Mouse (Mus musculus): ENCODE results near the gene Rbms2. TPM values are rescaled to one million over a fixed set of nuclear protein-coding genes. Genes with fewer than 3 reads are reported as not detected.
A peak's percentile ranks its signal among the peaks of the same experiment; 100 is the strongest.

The Rbms2 gene
- total and polyA plus RNA-seq, 3 experiments: 91.9 to 98.4 (median 94.7) TPM

GRCm38 (mm10) chr10:128110103-128110761 is 69.9 kb downstream of the Rbms2 start:
- intact Hi-C loops (cut with DNase I): no loop called here
- peak overlapping the region; percentile 18; the same call in 1 of the 2 replicates for H3K27ac ChIP-seq
- no peaks in the 10 kb centered on the region for H3K36me3 ChIP-seq (ENCODE audit: control insufficient read depth, insufficient read depth, low read length)
- H3K4me3 ChIP-seq: no peak overlapping the region
- TF ChIP-seq EP300 (IDR thresholded peaks at IDR 0.05; ENCODE audit: insufficient read depth, low read depth, low read length) (no peak), CTCF (IDR thresholded peaks at IDR 0.05) (no peak), POLR2A (IDR thresholded peaks at IDR 0.05; ENCODE audit: insufficient read depth, low read depth, low read length) (no peak)
- DNase-seq: peak in 1 of 2 experiments; percentile 36
- 70% methylated on average over 4 of the region's 4 CpGs for WGBS
- H3K27me3 ChIP-seq (ENCODE audit: control insufficient read depth, insufficient read depth, low read length): no peaks in the 10 kb centered on the region
- H3K9ac ChIP-seq (ENCODE audit: low read depth, low read length): no peak overlapping the region
- 0 out of 2 replicates have a peak, but pooled peaks cover 1% of the 10 kb centered on the region for H3K79me2 ChIP-seq (replicated peaks; ENCODE audit: control insufficient read depth, insufficient read depth, low read length)
- no peaks in the 10 kb centered on the region for H3K4me1 ChIP-seq (ENCODE audit: control insufficient read depth, insufficient read depth, low read length)

GRCm38 (mm10) chr10:128097587-128097971 is 82.5 kb downstream of the Rbms2 start:
- intact Hi-C loops (cut with DNase I): loop anchor here (2.0 to 10.0 kb wide), 2 partner anchors 51 to 397 kb away; partner anchors contain the start of genes Myl6 and Myl6b
- Histone ChIP-seq H3K36me3 (ENCODE audit: control insufficient read depth, insufficient read depth, low read length) (peaks cover 2% of the 10 kb centered on the region; the same call in 1 of the 2 replicates), H3K27ac (peak overlapping the region; percentile 85), H3K4me1 (ENCODE audit: control insufficient read depth, insufficient read depth, low read length) (peaks cover 4% of the 10 kb centered on the region), H3K79me2 (replicated peaks; ENCODE audit: control insufficient read depth, insufficient read depth, low read length) (peaks cover 7% of the 10 kb centered on the region), H3K27me3 (ENCODE audit: control insufficient read depth, insufficient read depth, low read length) (no peaks in the 10 kb centered on the region), H3K9ac (ENCODE audit: low read depth, low read length) (peak overlapping the region; percentile 87), H3K4me3 (peak overlapping the region; percentile 86)
- DNase-seq: peak; percentile 73 to 75
- TF ChIP-seq EP300 (IDR thresholded peaks at IDR 0.05; ENCODE audit: insufficient read depth, low read depth, low read length) (0 out of 2 replicates have a peak, but pooled peaks have one; percentile 15), CTCF (IDR thresholded peaks at IDR 0.05) (no peak)
- 0% methylated on average over 13 of the region's 13 CpGs for WGBS

GRCm38 (mm10) chr10:128096693-128097586 is 83.2 kb downstream of the Rbms2 start:
- TF ChIP-seq EP300 (IDR thresholded peaks at IDR 0.05; ENCODE audit: insufficient read depth, low read depth, low read length): no peak
- TF ChIP-seq POLR2A (IDR thresholded peaks at IDR 0.05; ENCODE audit: insufficient read depth, low read depth, low read length): 0 out of 2 replicates have a peak, but pooled peaks have one; percentile 14
- peak; percentile 49 for TF ChIP-seq CTCF (IDR thresholded peaks at IDR 0.05)
- intact Hi-C loops (cut with DNase I): loop anchor here (1.0 to 10.0 kb wide), 3 partner anchors 52 to 398 kb away; partner anchors contain the start of genes Myl6 and Myl6b

GRCm38 (mm10) chr10:128096313-128096692 is 83.8 kb downstream of the Rbms2 start:
- 31% methylated on average over 4 of the region's 4 CpGs for WGBS
- Histone ChIP-seq H3K4me3 (no peak overlapping the region), H3K79me2 (replicated peaks; ENCODE audit: control insufficient read depth, insufficient read depth, low read length) (peaks cover 7% of the 10 kb centered on the region), H3K9ac (ENCODE audit: low read depth, low read length) (no peak overlapping the region), H3K27ac (no peak overlapping the region; the same call in 1 of the 2 replicates), H3K36me3 (ENCODE audit: control insufficient read depth, insufficient read depth, low read length) (no peaks in the 10 kb centered on the region; the same call in 1 of the 2 replicates), H3K4me1 (ENCODE audit: control insufficient read depth, insufficient read depth, low read length) (peaks cover 4% of the 10 kb centered on the region), H3K27me3 (ENCODE audit: control insufficient read depth, insufficient read depth, low read length) (no peaks in the 10 kb centered on the region)
- intact Hi-C loops (cut with DNase I): loop anchor here (1.0 to 10.0 kb wide), 3 partner anchors 52 to 398 kb away; partner anchors contain the start of genes Myl6 and Myl6b
- TF ChIP-seq CTCF (IDR thresholded peaks at IDR 0.05): no peak
- TF ChIP-seq POLR2A (IDR thresholded peaks at IDR 0.05; ENCODE audit: insufficient read depth, low read depth, low read length): 0 out of 2 replicates have a peak, but pooled peaks have one; percentile 8
- no peak for DNase-seq

More at GRCm38 (mm10) chr10:128096693-128097586, 83.2 kb downstream of the Rbms2 start:
- Histone ChIP-seq H3K79me2 (replicated peaks; ENCODE audit: control insufficient read depth, insufficient read depth, low read length) (peaks cover 7% of the 10 kb centered on the region), H3K4me1 (ENCODE audit: control insufficient read depth, insufficient read depth, low read length) (peaks cover 4% of the 10 kb centered on the region), H3K36me3 (ENCODE audit: control insufficient read depth, insufficient read depth, low read length) (peaks cover 2% of the 10 kb centered on the region; the same call in 1 of the 2 replicates), H3K27ac (peak overlapping the region; percentile 85), H3K4me3 (peak overlapping the region; percentile 86), H3K9ac (ENCODE audit: low read depth, low read length) (peak overlapping the region; percentile 87), H3K27me3 (ENCODE audit: control insufficient read depth, insufficient read depth, low read length) (no peaks in the 10 kb centered on the region)
- peak; percentile 87 to 91 for DNase-seq
- WGBS: under 1% methylated on average over 83 of the region's 86 CpGs

GRCm38 (mm10) chr10:128095003-128095636 is 85.0 kb downstream of the Rbms2 start:
- Histone ChIP-seq H3K9ac (ENCODE audit: low read depth, low read length) (no peak overlapping the region), H3K4me1 (ENCODE audit: control insufficient read depth, insufficient read depth, low read length) (peaks cover 5% of the 10 kb centered on the region), H3K79me2 (replicated peaks; ENCODE audit: control insufficient read depth, insufficient read depth, low read length) (peaks cover 5% of the 10 kb centered on the region), H3K27ac (peak overlapping the region; percentile 17; the same call in 1 of the 2 replicates), H3K4me3 (no peak overlapping the region; the same call in 1 of the 2 replicates), H3K27me3 (ENCODE audit: control insufficient read depth, insufficient read depth, low read length) (no peaks in the 10 kb centered on the region), H3K36me3 (ENCODE audit: control insufficient read depth, insufficient read depth, low read length) (peaks cover 6% of the 10 kb centered on the region)
- intact Hi-C loops (cut with DNase I): loop anchor here (10.0 kb wide), 1 partner anchor 400 kb away; the partner anchor contains the start of genes Myl6 and Myl6b
- no peak for DNase-seq
- TF ChIP-seq CTCF (IDR thresholded peaks at IDR 0.05) (no peak), EP300 (IDR thresholded peaks at IDR 0.05; ENCODE audit: insufficient read depth, low read depth, low read length) (no peak), POLR2A (IDR thresholded peaks at IDR 0.05; ENCODE audit: insufficient read depth, low read depth, low read length) (no peak)
- WGBS: 65% methylated on average over 9 of the region's 9 CpGs
